Mouse (Mus musculus): ENCODE results near the gene Cyp2a5. TPM values are rescaled to one million over a fixed set of nuclear protein-coding genes. Genes with fewer than 3 reads are reported as not detected.
"Not testable (repeated sequence)": the region's sequence is repeated elsewhere in the genome, so short reads cannot be mapped to it uniquely, and the experiment has no call there.

The Cyp2a5 gene
- 0.27 and 0.60 TPM in 2 replicates for polyA plus RNA-seq (2014; fragmentation: Nextera tagmentation; extraction: Ambion mirVana)

- not testable (repeated sequence) for H3K9me3 ChIP-seq (ENCODE audit: control insufficient read depth, low read length); H3K36me3 ChIP-seq (ENCODE audit: control insufficient read depth, insufficient read depth, low read length); H3K27me3 ChIP-seq (ENCODE audit: control insufficient read depth, insufficient read depth, low read length); H3K4me2 ChIP-seq (replicated peaks; ENCODE audit: low read depth, low read length); H3K4me3 ChIP-seq (ENCODE audit: low read depth, low read length); DNase-seq (ENCODE audit: low spot score); H3K27ac ChIP-seq (ENCODE audit: low read depth, low read length); H3K4me1 ChIP-seq (replicated peaks; ENCODE audit: control insufficient read depth, insufficient read depth, low read length); H3K9ac ChIP-seq (ENCODE audit: low read depth, low read length); ATAC-seq (ENCODE audit: low FRiP score)
- 87% methylated on average over 3 of the region's 3 CpGs for WGBS
Observed at GRCm38 (mm10) chr7:26835059-26835458, at the start of gene Cyp2a5. Gene Cyp2a5, plus strand, starts transcription at chr7:26835305.

DNA sequence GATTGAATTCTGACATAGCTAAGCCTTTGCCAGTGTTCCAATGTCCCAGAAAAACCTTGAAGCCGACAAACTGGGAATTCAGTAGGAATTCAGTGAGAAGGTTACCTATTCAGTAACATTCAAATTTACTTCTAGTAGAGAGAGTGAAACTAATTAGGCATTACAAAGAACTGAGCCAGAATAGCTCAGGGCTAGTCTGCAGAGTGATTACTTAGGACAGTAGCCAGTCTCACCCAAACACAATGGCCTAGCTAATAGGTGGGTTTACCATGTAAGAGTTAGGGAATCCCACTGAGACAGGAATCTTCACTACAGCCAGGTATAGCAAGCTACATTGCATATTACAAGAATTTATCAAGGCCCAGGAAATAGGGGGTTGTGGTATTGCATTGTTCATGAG lies 49.1 kb upstream of the Cyp2a5 start:
- H3K4me1 ChIP-seq (replicated peaks; ENCODE audit: control insufficient read depth, insufficient read depth, low read length); H3K27ac ChIP-seq (ENCODE audit: low read depth, low read length); H3K9ac ChIP-seq (ENCODE audit: low read depth, low read length); H3K36me3 ChIP-seq (ENCODE audit: control insufficient read depth, insufficient read depth, low read length); DNase-seq (ENCODE audit: low spot score); H3K27me3 ChIP-seq (ENCODE audit: control insufficient read depth, insufficient read depth, low read length); ATAC-seq (ENCODE audit: low FRiP score); H3K9me3 ChIP-seq (ENCODE audit: control insufficient read depth, low read length); H3K4me2 ChIP-seq (replicated peaks; ENCODE audit: low read depth, low read length); H3K4me3 ChIP-seq (ENCODE audit: low read depth, low read length): not testable (repeated sequence)
- WGBS = 45% methylated on average over 1 of the region's 1 CpGs

GRCm38 (mm10) chr7:26789984-26790383 lies 45.1 kb upstream of the Cyp2a5 start:
- no peaks in the 10 kb centered on the region for H3K9me3 ChIP-seq (ENCODE audit: control insufficient read depth, low read length)
- no peaks in the 10 kb centered on the region for H3K36me3 ChIP-seq (ENCODE audit: control insufficient read depth, insufficient read depth, low read length)
- 81% methylated on average over 6 of the region's 6 CpGs for WGBS
- ATAC-seq (ENCODE audit: low FRiP score) (no peak), DNase-seq (ENCODE audit: low spot score) (no peak)
- H3K4me3 ChIP-seq (ENCODE audit: low read depth, low read length) = no peak overlapping the region
- no peaks in the 10 kb centered on the region for H3K4me1 ChIP-seq (replicated peaks; ENCODE audit: control insufficient read depth, insufficient read depth, low read length)
- no peak overlapping the region for H3K4me2 ChIP-seq (replicated peaks; ENCODE audit: low read depth, low read length)
- no peak overlapping the region for H3K9ac ChIP-seq (ENCODE audit: low read depth, low read length)
- H3K27ac ChIP-seq (ENCODE audit: low read depth, low read length) = no peak overlapping the region
- H3K27me3 ChIP-seq (ENCODE audit: control insufficient read depth, insufficient read depth, low read length) = no peaks in the 10 kb centered on the region

- Histone ChIP-seq H3K4me3 (ENCODE audit: low read depth, low read length) (no peak overlapping the region), H3K9ac (ENCODE audit: low read depth, low read length) (no peak overlapping the region), H3K9me3 (ENCODE audit: control insufficient read depth, low read length) (no peaks in the 10 kb centered on the region), H3K4me1 (replicated peaks; ENCODE audit: control insufficient read depth, insufficient read depth, low read length) (no peaks in the 10 kb centered on the region), H3K36me3 (ENCODE audit: control insufficient read depth, insufficient read depth, low read length) (no peaks in the 10 kb centered on the region), H3K27ac (ENCODE audit: low read depth, low read length) (no peak overlapping the region), H3K4me2 (replicated peaks; ENCODE audit: low read depth, low read length) (no peak overlapping the region), H3K27me3 (ENCODE audit: control insufficient read depth, insufficient read depth, low read length) (no peaks in the 10 kb centered on the region)
- DNase-seq (ENCODE audit: low spot score) (no peak), ATAC-seq (ENCODE audit: low FRiP score) (no peak)
Observed at GRCm38 (mm10) chr7:26800104-26800503, 35.0 kb upstream of the Cyp2a5 start.

DNA sequence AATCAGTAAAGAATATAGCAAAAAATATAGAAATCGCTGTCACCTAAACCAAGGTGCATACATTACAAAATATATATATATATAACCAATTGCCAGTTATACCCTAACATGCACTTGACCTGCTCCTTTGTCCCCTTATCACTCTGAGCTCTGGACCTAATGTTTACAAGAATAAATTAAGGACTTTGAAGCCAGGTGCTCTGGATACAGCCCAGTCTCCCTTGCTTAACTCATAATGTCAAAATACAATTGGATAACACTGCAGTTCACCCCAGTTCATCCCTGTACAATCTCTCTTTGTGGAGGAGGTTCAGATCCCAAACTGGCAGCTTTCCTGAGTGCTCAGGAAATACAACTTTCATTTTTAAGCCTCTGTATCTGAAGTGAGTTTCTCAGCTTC lies 34.1 kb upstream of the Cyp2a5 start:
- Histone ChIP-seq H3K27ac (ENCODE audit: low read depth, low read length) (no peak overlapping the region), H3K27me3 (ENCODE audit: control insufficient read depth, insufficient read depth, low read length) (no peaks in the 10 kb centered on the region), H3K36me3 (ENCODE audit: control insufficient read depth, insufficient read depth, low read length) (no peaks in the 10 kb centered on the region), H3K9me3 (ENCODE audit: control insufficient read depth, low read length) (no peaks in the 10 kb centered on the region), H3K4me3 (ENCODE audit: low read depth, low read length) (no peak overlapping the region), H3K9ac (ENCODE audit: low read depth, low read length) (no peak overlapping the region), H3K4me1 (replicated peaks; ENCODE audit: control insufficient read depth, insufficient read depth, low read length) (no peaks in the 10 kb centered on the region), H3K4me2 (replicated peaks; ENCODE audit: low read depth, low read length) (no peak overlapping the region)
- WGBS = 85% methylated on average over 1 of the region's 1 CpGs
- no peak for ATAC-seq (ENCODE audit: low FRiP score)
- DNase-seq (ENCODE audit: low spot score) = no peak

DNA sequence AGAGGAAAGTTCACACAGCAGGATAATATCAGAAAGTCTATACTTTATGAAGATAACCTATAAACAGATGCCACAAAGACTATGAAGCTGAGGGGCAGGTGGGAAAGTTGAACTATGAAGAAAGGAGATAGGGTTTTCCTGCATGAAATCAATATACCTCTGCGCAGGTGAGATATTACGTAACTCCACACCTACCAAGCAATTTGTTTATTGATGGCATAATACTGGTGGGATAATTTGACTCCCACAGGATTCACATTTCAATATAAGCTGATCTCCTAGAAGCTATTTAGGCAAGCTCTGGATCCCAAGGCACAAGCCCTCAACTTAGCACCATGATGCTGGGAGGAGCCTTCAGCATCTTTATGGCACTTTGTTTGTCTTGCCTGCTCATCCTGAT lies 26.5 kb upstream of the Cyp2a5 start, which contains the start of gene Cyp2g1:
Gene Cyp2g1 (plus strand): TSS at position 301 of the 400 bp plus-strand sequence.
- Histone ChIP-seq H3K9me3 (ENCODE audit: control insufficient read depth, low read length) (no peaks in the 10 kb centered on the region), H3K27ac (ENCODE audit: low read depth, low read length) (no peak within 1 kb of the TSS), H3K36me3 (ENCODE audit: control insufficient read depth, insufficient read depth, low read length) (no peaks in the 10 kb centered on the region), H3K4me2 (replicated peaks; ENCODE audit: low read depth, low read length) (no peak within 1 kb of the TSS), H3K27me3 (ENCODE audit: control insufficient read depth, insufficient read depth, low read length) (no peaks in the 10 kb centered on the region), H3K4me3 (ENCODE audit: low read depth, low read length) (no peak within 1 kb of the TSS), H3K4me1 (replicated peaks; ENCODE audit: control insufficient read depth, insufficient read depth, low read length) (no peaks in the 10 kb centered on the region), H3K9ac (ENCODE audit: low read depth, low read length) (no peak within 1 kb of the TSS)
- no peak for DNase-seq (ENCODE audit: low spot score)
- ATAC-seq (ENCODE audit: low FRiP score) = no peak
- WGBS = 92% methylated on average over 2 of the region's 2 CpGs

GRCm38 (mm10) chr7:26831556-26832292 lies 3.4 kb upstream of the Cyp2a5 start:
- 83% methylated on average over 8 of the region's 9 CpGs for WGBS
- H3K4me1 ChIP-seq (replicated peaks; ENCODE audit: control insufficient read depth, insufficient read depth, low read length); H3K36me3 ChIP-seq (ENCODE audit: control insufficient read depth, insufficient read depth, low read length); H3K27ac ChIP-seq (ENCODE audit: low read depth, low read length); H3K9ac ChIP-seq (ENCODE audit: low read depth, low read length); ATAC-seq (ENCODE audit: low FRiP score); H3K4me2 ChIP-seq (replicated peaks; ENCODE audit: low read depth, low read length); H3K9me3 ChIP-seq (ENCODE audit: control insufficient read depth, low read length); DNase-seq (ENCODE audit: low spot score); H3K27me3 ChIP-seq (ENCODE audit: control insufficient read depth, insufficient read depth, low read length); H3K4me3 ChIP-seq (ENCODE audit: low read depth, low read length): not testable (repeated sequence)

GRCm38 (mm10) chr7:26832668-26833067 lies 2.4 kb upstream of the Cyp2a5 start:
- not testable (repeated sequence) for H3K4me1 ChIP-seq (replicated peaks; ENCODE audit: control insufficient read depth, insufficient read depth, low read length); ATAC-seq (ENCODE audit: low FRiP score); H3K27ac ChIP-seq (ENCODE audit: low read depth, low read length); H3K36me3 ChIP-seq (ENCODE audit: control insufficient read depth, insufficient read depth, low read length); H3K4me2 ChIP-seq (replicated peaks; ENCODE audit: low read depth, low read length); DNase-seq (ENCODE audit: low spot score); H3K27me3 ChIP-seq (ENCODE audit: control insufficient read depth, insufficient read depth, low read length); H3K4me3 ChIP-seq (ENCODE audit: low read depth, low read length); H3K9ac ChIP-seq (ENCODE audit: low read depth, low read length); H3K9me3 ChIP-seq (ENCODE audit: control insufficient read depth, low read length)
- WGBS = 87% methylated on average over 7 of the region's 7 CpGs

- H3K4me3 ChIP-seq (ENCODE audit: low read depth, low read length); DNase-seq (ENCODE audit: low spot score); ATAC-seq (ENCODE audit: low FRiP score); H3K27ac ChIP-seq (ENCODE audit: low read depth, low read length); H3K9me3 ChIP-seq (ENCODE audit: control insufficient read depth, low read length); H3K4me2 ChIP-seq (replicated peaks; ENCODE audit: low read depth, low read length); H3K4me1 ChIP-seq (replicated peaks; ENCODE audit: control insufficient read depth, insufficient read depth, low read length); H3K9ac ChIP-seq (ENCODE audit: low read depth, low read length); H3K36me3 ChIP-seq (ENCODE audit: control insufficient read depth, insufficient read depth, low read length); H3K27me3 ChIP-seq (ENCODE audit: control insufficient read depth, insufficient read depth, low read length): not testable (repeated sequence)
- WGBS = 94% methylated on average over 2 of the region's 2 CpGs
Observed at GRCm38 (mm10) chr7:26843400-26843799, 8.3 kb downstream of the Cyp2a5 start.

All from hindbrain, embryonic 11.5 days (tissue).